Mouse (Mus musculus): ENCODE results near the gene Mff. TPM values are rescaled to one million over a fixed set of nuclear protein-coding genes. Genes with fewer than 3 reads are reported as not detected.

Mff gene
- polyA plus RNA-seq, 1 experiment from 2014 or later: 232 TPM

DNA sequence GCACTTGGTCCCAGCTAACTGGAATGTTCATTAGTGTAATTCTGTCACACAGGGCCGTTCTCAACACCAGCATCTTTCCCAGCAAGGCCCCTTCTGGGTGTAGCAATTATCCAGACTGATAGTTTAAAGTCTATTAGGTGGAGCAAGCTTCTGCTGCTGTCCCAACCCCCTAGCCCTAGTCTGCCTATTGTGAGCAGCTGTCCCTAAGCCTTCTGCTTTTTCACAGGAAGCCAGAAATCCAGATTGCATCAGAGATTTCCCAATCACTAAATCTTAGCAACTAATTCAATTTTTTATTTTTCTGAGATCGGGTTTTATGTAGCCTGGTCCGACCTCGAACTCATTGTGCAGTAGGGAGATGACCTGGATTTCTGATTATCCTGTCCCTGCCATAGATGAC, 74.2 kb downstream of the Mff start:
- no peak overlapping the region for H3K27ac ChIP-seq (replicated peaks)
- no peaks in the 10 kb centered on the region for H3K4me1 ChIP-seq
- no peaks in the 10 kb centered on the region for H3K9me3 ChIP-seq (replicated peaks)

DNA sequence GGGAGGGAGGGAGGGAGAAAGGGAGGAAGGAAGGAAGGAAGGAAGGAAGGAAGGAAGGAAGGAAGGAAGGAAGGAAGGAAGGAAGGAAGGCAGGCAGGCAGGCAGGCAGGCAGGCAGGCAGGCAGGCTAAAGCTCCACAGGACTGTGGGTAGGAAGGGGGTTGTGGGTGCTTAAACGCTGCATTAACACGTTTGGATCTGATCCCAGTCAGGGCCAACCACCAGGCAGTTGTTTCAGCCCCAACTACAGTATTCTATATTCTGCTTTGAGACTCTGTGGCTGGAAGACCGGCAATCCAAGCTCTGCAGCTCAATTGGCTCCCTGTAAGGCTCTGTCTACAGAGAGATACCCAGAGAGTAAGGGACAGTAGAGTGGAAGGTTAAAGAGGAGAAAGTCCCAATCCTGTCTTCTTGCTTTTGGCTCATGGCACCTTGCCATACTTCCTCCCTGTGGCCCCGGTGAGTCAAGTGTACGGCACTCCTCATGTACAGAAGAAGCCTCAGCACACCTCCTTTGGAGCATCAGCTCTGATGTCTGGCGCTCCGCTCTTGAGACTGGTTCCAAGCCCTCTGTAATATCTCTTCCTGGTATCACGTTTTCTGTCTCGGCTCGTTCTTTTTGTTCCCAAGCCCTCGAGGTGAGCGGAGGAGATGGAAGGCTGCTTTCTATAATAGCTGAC, 76.6 kb downstream of the Mff start:
- no peak for DNase-seq (ENCODE audit: low spot score)
- Histone ChIP-seq H3K36me3 (no peaks in the 10 kb centered on the region), H3K4me1 (no peaks in the 10 kb centered on the region), H3K27me3 (ENCODE audit: low read depth, poor library complexity, severe bottlenecking) (no peaks in the 10 kb centered on the region), H3K9me3 (replicated peaks) (no peaks in the 10 kb centered on the region), H3K4me3 (no peak overlapping the region), H3K27ac (replicated peaks) (no peak overlapping the region)
- 85% methylated on average over 12 of the region's 12 CpGs for WGBS

More for the DNA sequence above, 74.2 kb downstream of the Mff start:
- Histone ChIP-seq H3K36me3 (no peaks in the 10 kb centered on the region), H3K4me3 (no peak overlapping the region), H3K27me3 (ENCODE audit: low read depth, poor library complexity, severe bottlenecking) (no peaks in the 10 kb centered on the region)
- 85% methylated on average over 4 of the region's 4 CpGs for WGBS
- no peak for DNase-seq (ENCODE audit: low spot score)

Other genes starting within 250 kb of the Mff start
- 0.05 and 0.06 TPM in 2 replicates for gene Col4a4, start 138.0 kb upstream of the Mff start, polyA plus RNA-seq (2016; fragmentation: Nextera tagmentation; extraction: Ambion mirVana)
- 0.07 and 0.10 TPM in 2 replicates for gene Col4a3, start 138.0 kb upstream of the Mff start, polyA plus RNA-seq (2016; fragmentation: Nextera tagmentation; extraction: Ambion mirVana)
- gene Tm4sf20, start 43.6 kb downstream of the Mff start, polyA plus RNA-seq (2016; fragmentation: Nextera tagmentation; extraction: Ambion mirVana): not detected in 2 replicates
- not detected in 2 replicates for gene Gm47791, start 46.4 kb downstream of the Mff start, polyA plus RNA-seq (2016; fragmentation: Nextera tagmentation; extraction: Ambion mirVana)
- 32.0 and 33.5 TPM in 2 replicates for gene Agfg1, start 114.6 kb downstream of the Mff start, polyA plus RNA-seq (2016; fragmentation: Nextera tagmentation; extraction: Ambion mirVana)
- gene A030005L19Rik, start 188.4 kb downstream of the Mff start, polyA plus RNA-seq (2016; fragmentation: Nextera tagmentation; extraction: Ambion mirVana): 0.17 and 0.44 TPM in 2 replicates
- gene A030014E15Rik, start 200.0 kb downstream of the Mff start, polyA plus RNA-seq (2016; fragmentation: Nextera tagmentation; extraction: Ambion mirVana): not detected in 2 replicates
- not detected in 2 replicates for gene Gm6217, start 206.5 kb downstream of the Mff start, polyA plus RNA-seq (2016; fragmentation: Nextera tagmentation; extraction: Ambion mirVana)
- gene A030003K21Rik, start 218.5 kb downstream of the Mff start, polyA plus RNA-seq (2016; fragmentation: Nextera tagmentation; extraction: Ambion mirVana): not detected in 2 replicates
- gene Gm7544, start 231.1 kb downstream of the Mff start, polyA plus RNA-seq (2016; fragmentation: Nextera tagmentation; extraction: Ambion mirVana): not detected in 2 replicates
- gene Gm47955, start 235.4 kb downstream of the Mff start, polyA plus RNA-seq (2016; fragmentation: Nextera tagmentation; extraction: Ambion mirVana): not detected in 2 replicates